Mouse (Mus musculus) cortical plate, adult 2 months (tissue): ENCODE results near the gene Ipo7.
"Not testable (repeated sequence)": the region's sequence is repeated elsewhere in the genome, so short reads cannot be mapped to it uniquely, and the experiment has no call there.

Experiments
- CTCF ChIP-seq: fragments of 200-500 bp; IDR thresholded peaks from 2 replicates; pipeline ENCODE4 v1.5.1; 2011; ENCODE audit warnings: mild to moderate bottlenecking, control low read depth, low read length; ENCODE audit not compliant: insufficient read depth; ENCODE audit errors: extremely low read depth
- POLR2A ChIP-seq: fragments of 200-500 bp; IDR thresholded peaks from 2 replicates; pipeline ENCODE4 v1.6.1; 2011; ENCODE audit warnings: mild to moderate bottlenecking, low read length, control low read depth; ENCODE audit not compliant: insufficient read depth; ENCODE audit errors: extremely low read depth

DNA sequence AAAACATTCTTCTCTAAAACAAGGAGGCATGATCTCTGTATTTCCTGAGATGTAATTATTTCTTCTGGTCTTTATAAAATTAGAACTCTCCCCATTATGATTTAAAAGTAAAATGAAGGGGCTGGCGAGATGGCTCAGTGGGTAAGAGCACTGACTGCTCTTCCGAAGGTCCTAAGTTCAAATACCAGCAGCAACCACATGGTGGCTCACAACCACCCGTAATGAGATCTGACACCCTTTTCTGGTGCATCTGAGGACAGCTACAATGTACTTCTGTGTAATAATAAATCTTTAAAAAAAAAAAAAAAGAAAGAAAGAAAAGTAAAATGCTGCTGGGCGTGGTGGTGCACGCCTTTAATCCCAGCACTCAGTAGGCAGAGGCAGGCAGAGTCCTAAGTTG is 40.9 kb upstream of the Ipo7 start:
- TF ChIP-seq POLR2A, CTCF: not testable (repeated sequence)
